Mouse (Mus musculus): Measurements from ENCODE around the gene Mybph. TPM values are rescaled to one million over a fixed set of nuclear protein-coding genes. Genes with fewer than 3 reads are reported as not detected.
A peak's percentile ranks its signal among the peaks of the same experiment; 100 is the strongest.

Mybph gene
- total RNA-seq, 2 experiments from 2014 or later: 192 to 318 TPM

- TF ChIP-seq CTCF (IDR thresholded peaks at IDR 0.05): no peak
- H3K4me3 ChIP-seq: no peak overlapping the region
- H3K27ac ChIP-seq: no peak overlapping the region
- no peak for DNase-seq
- intact Hi-C loops (cut with DNase I): no loop called here
Measured at GRCm38 (mm10) chr1:134164454-134164853, 28.8 kb upstream of the Mybph start.

- no peak for DNase-seq
- intact Hi-C loops (cut with DNase I): no loop called here
- no peak for TF ChIP-seq CTCF (IDR thresholded peaks at IDR 0.05)
- no peak overlapping the region for H3K27ac ChIP-seq
- H3K4me3 ChIP-seq: no peak overlapping the region
Measured at GRCm38 (mm10) chr1:134166547-134166946, 26.7 kb upstream of the Mybph start.

GRCm38 (mm10) chr1:134167416-134168305, 25.6 kb upstream of the Mybph start:
- intact Hi-C loops (cut with DNase I): no loop called here
- peak overlapping the region; percentile 76 for H3K27ac ChIP-seq
- H3K4me3 ChIP-seq: peak overlapping the region; percentile 33
- DNase-seq: peak; percentile 50
- no peak for TF ChIP-seq CTCF (IDR thresholded peaks at IDR 0.05)

- intact Hi-C loops (cut with DNase I): no loop called here
- TF ChIP-seq CTCF (IDR thresholded peaks at IDR 0.05): no peak
- no peak overlapping the region for H3K27ac ChIP-seq
- H3K4me3 ChIP-seq: no peak overlapping the region
- no peak for DNase-seq
Measured at GRCm38 (mm10) chr1:134168567-134168966, 24.7 kb upstream of the Mybph start.

- Histone ChIP-seq H3K27ac (no peak overlapping the region), H3K4me3 (no peak overlapping the region)
- intact Hi-C loops (cut with DNase I): no loop called here
- DNase-seq: no peak
- TF ChIP-seq CTCF (IDR thresholded peaks at IDR 0.05): no peak
Measured at GRCm38 (mm10) chr1:134168985-134169697, 24.1 kb upstream of the Mybph start.

GRCm38 (mm10) chr1:134173081-134173480, 20.2 kb upstream of the Mybph start:
- no peak overlapping the region for H3K4me3 ChIP-seq
- no peak for DNase-seq
- no peak overlapping the region for H3K27ac ChIP-seq
- TF ChIP-seq CTCF (IDR thresholded peaks at IDR 0.05): no peak
- intact Hi-C loops (cut with DNase I): no loop called here

GRCm38 (mm10) chr1:134177976-134178375, 15.3 kb upstream of the Mybph start:
- H3K4me3 ChIP-seq: no peak overlapping the region
- no peak overlapping the region for H3K27ac ChIP-seq
- no peak for DNase-seq
- no peak for TF ChIP-seq CTCF (IDR thresholded peaks at IDR 0.05)
- intact Hi-C loops (cut with DNase I): no loop called here

GRCm38 (mm10) chr1:134182025-134182424, 11.2 kb upstream of the Mybph start, which contains the start of gene Chil1:
Gene Chil1 (plus strand): TSS chr1:134182176.
- Histone ChIP-seq H3K4me3 (no peak within 1 kb of the TSS), H3K27ac (peak within 1 kb of the TSS; percentile 32; the same call in 1 of the 2 replicates)
- intact Hi-C loops (cut with DNase I): no loop called here
- peak; percentile 56 for DNase-seq
- no peak for TF ChIP-seq CTCF (IDR thresholded peaks at IDR 0.05)

GRCm38 (mm10) chr1:134184089-134184488, 9.2 kb upstream of the Mybph start:
- DNase-seq: no peak
- no peak overlapping the region for H3K4me3 ChIP-seq
- intact Hi-C loops (cut with DNase I): no loop called here
- H3K27ac ChIP-seq: no peak overlapping the region
- TF ChIP-seq CTCF (IDR thresholded peaks at IDR 0.05): no peak

- no peak for TF ChIP-seq CTCF (IDR thresholded peaks at IDR 0.05)
- no peak for DNase-seq
- Histone ChIP-seq H3K4me3 (no peak overlapping the region), H3K27ac (peak overlapping the region; percentile 12; the same call in 1 of the 2 replicates)
- intact Hi-C loops (cut with DNase I): no loop called here
Measured at GRCm38 (mm10) chr1:134188217-134188616, 5.0 kb upstream of the Mybph start.

- no peak for TF ChIP-seq CTCF (IDR thresholded peaks at IDR 0.05)
Measured at GRCm38 (mm10) chr1:134188989-134189729, 4.1 kb upstream of the Mybph start.

GRCm38 (mm10) chr1:134191192-134191591, 2.1 kb upstream of the Mybph start:
- no peak overlapping the region for H3K4me3 ChIP-seq
- peak overlapping the region; percentile 93 for H3K27ac ChIP-seq
- TF ChIP-seq CTCF (IDR thresholded peaks at IDR 0.05): no peak
- intact Hi-C loops (cut with DNase I): no loop called here
- peak; percentile 67 for DNase-seq

More at GRCm38 (mm10) chr1:134188989-134189729, 4.1 kb upstream of the Mybph start:
- DNase-seq: no peak
- intact Hi-C loops (cut with DNase I): no loop called here
- Histone ChIP-seq H3K4me3 (no peak overlapping the region), H3K27ac (peak overlapping the region; percentile 24; the same call in 1 of the 2 replicates)
